Mouse (Mus musculus) spleen, adult 2 months (tissue): ENCODE measurements at regions not wholly inside any gene's neighbourhood (a gene's known extent, or its start where the extent isn't known, plus 50 kb on each side); places are given as distances from the start of the nearest gene placed in this dataset.

Experiments
- DNase-seq, 2 experiments: peaks; one replicate each; pipeline versions ENCODE4 v3.0.0 to v3.0.0-alpha.2; 2012 to 2021; ENCODE audit warnings: low spot score in 2 of 2, low read depth in 1 of 2
- H3K27ac ChIP-seq: fragments of 200-500 bp; 2 replicates; pipeline ENCODE4 v1.5.1; 2012; ENCODE audit warnings: low read length, inconsistent platforms; ENCODE audit not compliant: insufficient read depth
- H3K27me3 ChIP-seq: fragments of 200-500 bp; 2 replicates; pipeline ENCODE4 v1.6.1; 2012; ENCODE audit warnings: mild to moderate bottlenecking, moderate library complexity, low read length, inconsistent platforms; ENCODE audit not compliant: control insufficient read depth, insufficient read depth
- H3K36me3 ChIP-seq: fragments of 200-500 bp; 2 replicates; pipeline ENCODE4 v1.6.1; 2012; ENCODE audit warnings: mild to moderate bottlenecking, low read length, inconsistent platforms; ENCODE audit not compliant: control insufficient read depth, insufficient read depth
- H3K4me1 ChIP-seq: fragments of 200-500 bp; 2 replicates; pipeline ENCODE4 v1.6.1; 2011; ENCODE audit warnings: inconsistent platforms; ENCODE audit not compliant: control insufficient read depth, insufficient read depth, insufficient read length
- H3K4me3 ChIP-seq: fragments of 200-500 bp; 2 replicates; pipeline ENCODE4 v1.5.1; 2011; ENCODE audit warnings: mild to moderate bottlenecking, inconsistent platforms; ENCODE audit not compliant: insufficient read depth, insufficient read length; ENCODE audit errors: extremely low read depth
- CTCF ChIP-seq: fragments of 200-500 bp; IDR thresholded peaks from 2 replicates; pipeline ENCODE4 v1.5.1; 2011; ENCODE audit warnings: mild to moderate bottlenecking, inconsistent platforms; ENCODE audit not compliant: insufficient read depth, insufficient read length, insufficient replicate concordance; ENCODE audit errors: extremely low read depth
- POLR2A ChIP-seq: fragments of 200-500 bp; IDR thresholded peaks from 2 replicates; pipeline ENCODE4 v1.6.1; 2011; ENCODE audit warnings: low read depth, low read length, inconsistent platforms
- WGBS: fragments of 180-500 bp; shearing (Covaris S2); methylation state at CpG from one replicate; pipeline ENCODE4 v1.1.7; 2018; 5-methylcytosine and 5-hydroxymethylcytosine counted together

- H3K36me3 ChIP-seq: no peaks in the 10 kb centered on the region
- no peaks in the 10 kb centered on the region for H3K27me3 ChIP-seq
- H3K27ac ChIP-seq: no peak overlapping the region
- WGBS: 84% methylated on average over 2 of the region's 2 CpGs
- H3K4me1 ChIP-seq: no peaks in the 10 kb centered on the region
- no peak overlapping the region for H3K4me3 ChIP-seq
- DNase-seq: no peak
- TF ChIP-seq POLR2A (no peak), CTCF (no peak)
Observed at GRCm38 (mm10) chr8:6644396-6644795, 1539.2 kb upstream of the Slc10a2 start.

GRCm38 (mm10) chr8:6627009-6627557, 1521.9 kb upstream of the Slc10a2 start:
- no peaks in the 10 kb centered on the region for H3K36me3 ChIP-seq
- no peak for TF ChIP-seq POLR2A
- TF ChIP-seq CTCF: no peak
- H3K4me1 ChIP-seq: no peaks in the 10 kb centered on the region
- DNase-seq: no peak
- H3K4me3 ChIP-seq: no peak overlapping the region
- H3K27me3 ChIP-seq: no peaks in the 10 kb centered on the region
- no peak overlapping the region for H3K27ac ChIP-seq
- WGBS: 79% methylated on average over 8 of the region's 8 CpGs

DNA sequence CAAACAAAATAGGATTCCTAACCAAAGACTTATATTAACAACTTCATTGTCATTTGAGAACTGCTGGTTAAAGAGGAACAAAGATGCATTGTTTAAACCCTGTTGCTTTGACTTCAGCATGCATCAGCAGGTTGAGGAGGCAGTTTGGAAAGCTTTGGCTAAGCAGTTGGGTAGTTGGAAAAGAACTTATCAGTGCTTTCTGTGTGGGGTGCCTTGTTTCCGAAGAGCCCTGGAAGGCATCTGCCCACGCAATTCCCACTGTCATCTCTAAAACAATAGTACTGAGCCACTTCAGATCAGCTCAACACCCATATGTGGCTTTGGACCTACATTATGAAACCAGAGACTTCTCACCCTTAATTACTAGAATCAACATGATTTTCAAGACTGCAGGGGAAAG, 1503.7 kb upstream of the Slc10a2 start:
- WGBS: 94% methylated on average over 2 of the region's 2 CpGs
- no peak for TF ChIP-seq CTCF
- DNase-seq: no peak

DNA sequence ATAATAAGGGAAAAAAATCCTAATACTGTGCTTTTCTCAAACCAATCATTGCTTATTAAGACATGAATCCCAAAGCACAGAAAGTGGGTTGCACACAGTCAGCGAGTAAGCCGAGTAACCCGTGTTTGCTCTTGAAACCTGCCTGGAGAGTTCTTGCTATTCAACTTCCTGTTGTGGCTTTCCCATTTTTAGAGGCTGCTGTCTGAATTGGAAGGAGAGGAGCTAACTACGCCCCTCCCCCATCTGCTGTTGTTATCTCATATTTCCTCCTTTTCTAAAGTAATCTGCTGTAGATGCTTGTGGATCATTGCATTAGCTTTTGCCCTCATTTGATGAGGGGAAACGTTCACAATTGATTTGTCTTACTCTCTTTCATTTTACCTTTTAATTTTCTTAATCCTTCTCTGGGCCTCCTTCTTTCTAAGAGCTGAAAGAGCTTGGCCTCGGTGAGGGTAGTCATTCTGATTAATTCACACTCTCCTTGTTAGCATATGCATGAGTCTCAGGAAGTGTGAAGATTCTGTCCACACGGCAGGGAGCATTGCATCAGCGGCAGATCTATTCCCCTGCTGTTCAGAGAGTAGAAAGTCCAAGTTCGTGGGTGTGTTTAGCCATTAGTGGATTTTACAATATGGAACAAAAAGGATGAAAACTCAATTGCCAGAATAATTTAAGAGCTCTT, 1501.8 kb upstream of the Slc10a2 start:
- 8% methylated on average over 9 of the region's 9 CpGs for WGBS
- Histone ChIP-seq H3K36me3 (no peaks in the 10 kb centered on the region), H3K4me1 (no peaks in the 10 kb centered on the region), H3K27me3 (no peaks in the 10 kb centered on the region), H3K27ac (no peak overlapping the region), H3K4me3 (no peak overlapping the region)
- TF ChIP-seq POLR2A: no peak
- TF ChIP-seq CTCF: no peak
- no peak for DNase-seq

More for the DNA sequence above, 1503.7 kb upstream of the Slc10a2 start:
- H3K36me3 ChIP-seq: no peaks in the 10 kb centered on the region
- no peaks in the 10 kb centered on the region for H3K27me3 ChIP-seq
- no peaks in the 10 kb centered on the region for H3K4me1 ChIP-seq
- no peak overlapping the region for H3K4me3 ChIP-seq
- H3K27ac ChIP-seq: no peak overlapping the region

DNA sequence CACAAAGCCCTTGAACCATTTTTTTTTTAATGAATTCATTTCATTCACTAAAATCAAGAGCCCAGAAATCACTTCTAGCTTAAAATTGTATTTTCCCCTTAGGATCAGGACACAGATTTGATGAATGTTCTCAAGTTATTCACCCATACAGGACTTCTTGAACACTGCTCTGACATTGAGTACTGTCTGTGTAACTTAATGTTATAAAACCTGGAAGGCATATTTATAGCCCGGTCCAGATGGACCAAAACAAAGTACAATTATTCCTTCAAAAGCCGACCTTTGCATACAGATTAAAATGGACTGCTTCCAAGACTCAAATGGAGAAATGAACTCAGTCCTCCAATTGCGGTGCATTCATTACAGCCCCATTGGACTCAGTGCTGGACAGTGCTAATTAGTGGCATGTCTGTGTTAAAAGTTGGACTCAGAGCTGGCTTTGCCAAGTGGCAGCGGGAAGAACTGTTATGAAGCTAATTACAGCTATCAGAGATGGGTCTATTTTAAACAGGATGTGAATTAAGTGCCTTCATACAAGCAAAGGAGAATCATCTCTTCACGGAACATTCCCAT, 1499.2 kb upstream of the Slc10a2 start:
- TF ChIP-seq CTCF (no peak), POLR2A (no peak)
- DNase-seq: no peak
- Histone ChIP-seq H3K4me3 (no peak overlapping the region), H3K4me1 (no peaks in the 10 kb centered on the region), H3K27me3 (no peaks in the 10 kb centered on the region), H3K36me3 (no peaks in the 10 kb centered on the region), H3K27ac (no peak overlapping the region)
- 89% methylated on average over 5 of the region's 5 CpGs for WGBS

- Histone ChIP-seq H3K27me3 (no peaks in the 10 kb centered on the region), H3K4me3 (no peak overlapping the region), H3K36me3 (no peaks in the 10 kb centered on the region), H3K27ac (no peak overlapping the region), H3K4me1 (no peaks in the 10 kb centered on the region)
- no peak for TF ChIP-seq POLR2A
- TF ChIP-seq CTCF: no peak
- DNase-seq: no peak
Observed at GRCm38 (mm10) chr8:6590146-6590545, 1485.0 kb upstream of the Slc10a2 start.
